Mouse (Mus musculus) kidney, postnatal 14 days (tissue): ENCODE results near the gene Klf16.

Experiments
- DNase-seq: peaks from one replicate; pipeline ENCODE4 v3.0.0; 2022; ENCODE audit warnings: mixed read lengths

Klf16 gene

DNA sequence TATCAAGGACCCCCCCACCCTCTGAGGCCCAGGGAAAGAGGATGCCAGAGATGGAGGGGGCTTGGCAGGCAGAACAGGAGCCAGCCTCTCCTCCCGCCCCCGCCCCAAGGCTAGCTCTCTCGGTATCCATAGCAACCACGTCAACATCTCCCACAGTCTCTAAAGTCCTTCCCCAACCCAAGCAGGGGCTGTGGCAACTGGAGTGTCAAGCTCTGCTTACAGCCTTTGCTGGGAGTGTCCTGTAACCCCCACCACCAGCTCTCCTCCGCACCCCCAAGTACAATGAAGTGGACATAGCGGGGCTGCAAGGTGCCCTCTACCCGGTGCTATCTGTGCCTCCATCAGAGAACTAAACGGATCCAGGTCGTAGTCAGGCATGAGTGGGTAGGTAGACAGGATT is 3.2 kb downstream of the Klf16 start:
- no peak for DNase-seq

- DNase-seq, result no peak
These were observed 4.6 kb downstream of the Klf16 start for GRCm38 (mm10) chr10:80572477-80572876.

DNA sequence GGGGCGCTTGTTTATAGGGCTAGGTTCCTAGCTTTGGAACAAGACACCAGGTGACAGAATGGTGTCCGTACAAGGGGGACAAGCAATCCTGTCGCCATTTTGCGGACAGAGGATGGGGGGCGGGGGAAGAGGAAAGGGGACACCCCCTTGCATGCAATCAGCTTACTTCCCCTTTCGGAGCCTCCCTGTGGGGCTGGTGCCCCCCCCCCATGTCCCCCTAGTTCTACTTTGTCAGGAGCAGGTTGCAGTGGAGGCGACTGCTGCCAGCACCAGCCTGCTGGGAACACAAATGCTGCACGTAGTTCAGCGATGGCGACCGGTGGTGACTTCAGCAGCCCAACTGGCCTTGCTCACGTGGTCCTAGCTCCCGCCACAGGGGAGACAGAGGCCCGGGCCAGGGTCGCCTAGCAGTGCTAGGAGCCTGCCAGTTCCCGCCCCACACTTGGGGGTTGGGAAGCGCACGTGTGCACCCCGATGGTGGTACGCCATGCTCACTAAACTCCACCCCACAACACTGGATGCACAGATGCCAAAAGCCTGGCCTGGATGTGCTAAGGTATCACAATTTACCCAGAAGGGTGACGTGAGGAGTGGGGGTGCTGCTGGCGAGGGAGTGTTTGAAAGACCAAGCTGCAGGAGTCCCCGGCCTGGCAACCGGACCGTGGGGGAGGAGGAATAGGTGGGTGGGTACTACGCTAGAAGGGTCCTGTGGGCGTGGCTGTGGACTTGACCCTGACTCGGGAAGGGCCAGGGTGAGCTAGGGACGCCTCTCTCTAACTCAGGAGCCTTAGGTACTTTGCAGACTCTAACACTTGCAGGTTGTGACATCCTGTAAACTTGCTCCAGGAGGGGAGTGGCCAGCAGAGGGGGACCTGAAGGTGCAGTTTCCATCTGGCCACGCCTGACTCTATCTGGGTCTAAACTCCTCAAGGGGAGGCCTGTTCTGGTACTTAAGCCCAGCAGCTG is 6.0 kb downstream of the Klf16 start:
- no peak for DNase-seq

DNA sequence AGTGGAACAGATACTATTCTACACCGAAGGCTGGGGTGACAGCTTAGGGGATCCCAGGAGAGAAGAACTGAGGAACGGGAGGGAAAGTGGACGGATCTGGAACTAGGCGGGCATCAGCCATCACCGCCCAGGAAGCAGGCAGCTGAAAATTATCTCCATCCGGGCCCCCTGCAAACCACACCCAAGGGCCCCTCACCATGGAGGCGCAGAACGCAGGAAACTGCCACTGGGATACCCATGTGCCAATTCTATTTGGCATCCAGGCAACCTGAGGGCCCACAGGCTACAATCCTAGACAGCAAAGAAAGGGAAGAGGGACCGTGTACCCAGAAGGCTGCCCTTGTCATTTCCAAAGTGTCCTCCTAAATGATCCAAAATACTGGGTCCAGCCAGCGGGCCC is 6.7 kb downstream of the Klf16 start:
- no peak for DNase-seq

GRCm38 (mm10) chr10:80569664-80570066 is 7.5 kb downstream of the Klf16 start:
- DNase-seq, result peak; percentile 73

DNA sequence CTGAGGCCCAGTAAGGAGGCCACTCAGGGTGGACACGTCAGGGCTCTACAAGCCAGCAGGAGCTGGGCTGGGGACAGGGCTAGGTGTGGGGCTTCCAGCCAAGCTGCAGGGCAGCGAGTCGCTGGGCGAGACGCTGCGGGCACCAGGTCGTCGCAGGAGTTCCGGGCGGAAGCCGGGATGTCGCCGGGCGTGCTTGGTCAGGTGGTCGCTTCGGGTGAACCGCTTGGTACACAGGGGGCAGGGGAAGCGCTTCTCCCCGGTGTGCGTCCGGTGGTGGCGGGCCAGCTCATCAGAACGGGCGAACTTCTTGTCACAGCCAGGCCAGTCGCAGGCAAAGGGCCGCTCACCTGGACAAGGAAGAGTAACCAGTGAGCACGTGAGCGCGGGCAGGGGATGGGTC is 8.2 kb downstream of the Klf16 start:
- DNase-seq, result no peak

DNA sequence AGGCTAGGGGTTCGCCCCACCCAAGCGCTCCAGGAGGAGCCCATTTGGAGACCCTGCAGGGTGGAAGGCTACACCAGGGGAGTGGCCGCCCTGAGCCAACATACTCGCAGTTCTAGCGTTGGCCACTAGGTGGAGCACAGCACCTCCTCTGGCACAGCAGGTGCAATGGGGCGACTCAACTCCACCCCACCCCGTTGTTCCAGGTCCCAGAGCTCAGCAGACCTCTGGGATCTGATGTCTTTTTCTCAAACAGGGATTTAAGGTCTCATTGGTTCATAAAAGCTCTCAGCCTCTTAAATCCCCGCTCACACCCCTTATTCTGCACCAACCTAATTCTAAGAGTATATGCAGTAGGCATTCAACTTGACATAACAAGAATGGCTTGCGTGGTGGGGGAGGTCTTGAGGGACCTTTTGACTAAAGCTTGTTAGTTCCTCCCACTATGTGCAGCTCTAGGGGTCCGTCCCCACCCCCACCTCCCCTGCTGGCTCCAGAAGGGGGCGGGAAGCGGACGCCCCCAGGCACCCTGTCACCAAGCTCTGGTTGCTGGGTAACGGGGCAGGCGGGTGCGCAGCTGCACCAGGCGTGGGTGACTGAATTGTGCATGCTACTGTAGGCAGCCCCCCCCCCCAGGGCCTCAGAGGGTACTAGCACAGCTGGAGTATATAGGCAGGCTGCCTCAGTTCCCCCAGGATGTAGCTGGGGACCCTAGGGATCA is 10.6 kb downstream of the Klf16 start:
- peak; percentile 87 for DNase-seq

GRCm38 (mm10) chr10:80561116-80561944 is 15.8 kb downstream of the Klf16 start, which contains the start of gene Rexo1:
Gene Rexo1 (minus strand): TSS chr10:80561560.
- peak; percentile 95 for DNase-seq

GRCm38 (mm10) chr10:80560621-80561020 is 16.5 kb downstream of the Klf16 start:
- DNase-seq, result peak; percentile 39

GRCm38 (mm10) chr10:80559431-80559830 is 17.7 kb downstream of the Klf16 start:
- no peak for DNase-seq

GRCm38 (mm10) chr10:80557346-80557965 is 19.7 kb downstream of the Klf16 start:
- peak; percentile 83 for DNase-seq

GRCm38 (mm10) chr10:80553997-80554396 is 23.1 kb downstream of the Klf16 start:
- no peak for DNase-seq

DNA sequence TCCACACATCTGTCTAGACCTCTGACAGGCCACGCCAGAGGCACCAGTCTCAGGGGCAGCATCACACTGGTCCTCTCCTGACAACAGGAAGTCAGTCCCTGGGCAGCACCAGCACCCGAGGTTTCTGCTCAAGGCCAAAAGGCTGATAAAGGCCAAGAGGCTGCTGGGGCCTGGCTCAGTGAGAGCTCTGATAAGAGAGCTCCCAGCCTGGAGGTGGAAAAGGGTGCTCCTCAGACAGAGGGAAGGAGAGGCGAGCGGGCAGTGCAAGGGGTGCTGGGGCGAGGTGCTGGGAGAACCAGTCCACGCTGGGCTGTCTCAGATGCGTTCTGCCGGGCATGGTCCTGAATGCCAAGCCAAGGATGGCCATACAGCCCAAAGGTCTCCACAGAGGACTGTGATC is 23.5 kb downstream of the Klf16 start:
- DNase-seq, result no peak

- no peak for DNase-seq
These were observed 24.8 kb downstream of the Klf16 start for GRCm38 (mm10) chr10:80552364-80552763.

GRCm38 (mm10) chr10:80549279-80549678 is 27.8 kb downstream of the Klf16 start:
- DNase-seq, result no peak

- DNase-seq, result peak; percentile 67
These were observed 28.6 kb downstream of the Klf16 start for GRCm38 (mm10) chr10:80548428-80549006.

DNA sequence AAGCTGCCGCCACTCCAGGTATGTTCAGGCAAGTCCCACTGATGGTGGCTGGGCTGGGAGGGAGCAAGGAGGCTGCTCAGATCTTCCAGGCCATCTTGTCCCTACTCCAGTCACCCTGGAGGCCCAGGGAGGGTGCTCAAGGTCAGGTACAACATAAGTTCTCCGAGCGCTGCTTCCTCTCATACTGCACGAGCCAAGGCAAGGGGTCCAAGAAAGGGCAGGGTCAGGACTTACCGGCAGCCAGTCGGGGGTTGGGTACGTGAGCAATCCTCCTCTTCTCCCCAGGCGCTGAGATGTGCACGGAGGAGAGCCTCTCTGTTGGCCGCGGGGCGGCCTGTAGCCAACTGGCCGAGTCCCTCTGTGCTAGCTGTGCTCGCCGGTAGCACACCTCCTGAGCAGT is 29.6 kb downstream of the Klf16 start:
- DNase-seq, result no peak

DNA sequence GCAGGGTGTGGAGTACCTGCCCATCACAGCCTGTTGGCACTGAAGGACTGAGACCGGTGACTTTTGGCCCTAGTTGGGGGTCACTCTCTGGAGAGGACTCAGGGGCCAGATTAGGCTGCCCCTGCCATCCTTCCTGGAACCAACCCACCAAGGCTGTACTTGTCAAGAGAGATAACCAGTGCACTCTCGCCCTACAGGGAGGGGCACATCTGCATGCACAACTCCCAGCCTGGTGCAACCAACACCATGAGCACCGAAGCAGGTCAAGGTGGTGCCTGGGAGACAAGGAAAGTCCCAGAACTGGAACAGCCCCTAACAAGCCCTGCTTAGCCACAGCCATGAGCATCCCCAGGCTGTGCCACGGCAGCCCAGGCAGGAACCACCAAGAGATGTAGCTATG is 30.2 kb downstream of the Klf16 start:
- DNase-seq, result no peak

GRCm38 (mm10) chr10:80545590-80545989 is 31.5 kb downstream of the Klf16 start:
- DNase-seq, result no peak

GRCm38 (mm10) chr10:80543873-80544272 is 33.2 kb downstream of the Klf16 start:
- DNase-seq, result no peak

DNA sequence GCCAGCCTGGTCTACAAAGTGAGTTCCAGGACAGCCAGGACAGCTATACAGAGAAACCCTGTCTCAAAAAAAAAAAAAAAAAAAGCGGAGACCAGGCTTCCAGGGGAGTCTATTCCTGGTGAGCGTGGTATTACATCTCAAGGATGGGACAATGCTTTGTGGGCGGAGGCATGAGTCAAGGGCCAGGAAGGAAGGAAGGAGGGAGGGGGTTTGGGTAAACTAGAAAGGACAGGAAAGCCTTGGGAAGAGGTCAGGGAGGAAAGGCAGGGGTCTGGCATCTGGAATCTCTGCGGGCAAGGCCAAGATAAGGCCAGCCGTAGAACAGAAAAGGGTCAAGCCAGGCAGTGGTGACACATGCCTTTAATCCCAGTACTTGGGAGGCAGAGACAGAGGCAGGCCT is 37.6 kb downstream of the Klf16 start:
- DNase-seq, result no peak
